Mouse (Mus musculus) urinary bladder, postnatal 4 days (tissue): ENCODE data around the gene Gm10338.
"Not testable (repeated sequence)": the region's sequence is repeated elsewhere in the genome, so short reads cannot be mapped to it uniquely, and the experiment has no call there.

ENCODE experiments used
- DNase-seq, 2 experiments: peaks; one replicate each; pipeline ENCODE4 v3.0.0; 2021 to 2022; ENCODE audit warnings: low spot score in 2 of 2

Gm10338 gene

GRCm38 (mm10) chr14:7595492-7595891 is at the start of gene Gm10338:
Gene Gm10338 (minus strand): TSS chr14:7595592.
- not testable (repeated sequence) for DNase-seq

GRCm38 (mm10) chr14:7643872-7644271 is 48.5 kb upstream of the Gm10338 start, which contains the start of gene Gm10128:
Gene Gm10128 (minus strand): TSS chr14:7643972.
- not testable (repeated sequence) for DNase-seq

GRCm38 (mm10) chr14:7568382-7568781 is 27.0 kb downstream of the Gm10338 start, which contains the start of gene Gm3558:
Gene Gm3558 (minus strand): TSS chr14:7568566.
- DNase-seq, result not testable (repeated sequence)

- not testable (repeated sequence) for DNase-seq
Observed at GRCm38 (mm10) chr14:7567890-7568289, 27.5 kb downstream of the Gm10338 start.

GRCm38 (mm10) chr14:7567266-7567665 is 28.1 kb downstream of the Gm10338 start:
- not testable (repeated sequence) for DNase-seq
